Mouse (Mus musculus): ENCODE measurements around the gene Tbc1d22a.

DNA sequence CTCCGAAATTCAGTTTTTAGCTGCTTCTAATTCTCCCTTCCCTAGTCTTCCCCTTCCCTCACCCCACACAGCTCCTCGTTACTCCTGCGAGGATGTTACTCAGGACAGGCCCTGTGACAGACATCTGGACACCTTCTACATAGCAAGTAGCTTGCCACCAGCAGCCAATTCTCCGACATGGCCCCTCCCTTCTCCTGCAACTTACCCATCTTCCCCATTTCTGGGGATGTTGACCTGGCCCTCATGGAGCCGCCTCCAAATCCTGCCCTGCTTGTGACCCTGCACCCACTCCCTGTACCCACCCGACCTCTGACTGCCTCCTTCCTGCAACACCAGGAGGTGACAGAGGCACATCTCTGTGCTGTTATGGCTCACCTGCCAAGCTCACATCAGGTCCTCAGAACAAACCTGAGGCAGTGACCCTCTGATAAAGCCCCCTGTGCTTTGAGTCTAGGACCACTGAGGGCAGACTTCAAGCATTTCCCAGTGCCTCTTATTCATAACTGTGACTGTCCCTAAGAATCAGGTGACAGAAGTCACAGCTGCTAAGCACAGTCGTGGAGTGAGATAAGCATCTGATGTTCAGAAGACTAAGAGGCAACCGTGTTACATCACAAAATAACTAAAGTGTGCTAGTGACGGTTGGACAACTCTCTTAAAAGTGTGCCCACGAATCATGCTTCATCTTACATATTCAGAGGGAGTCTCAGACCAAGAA, 46.3 kb upstream of the Tbc1d22a start:
- TF ChIP-seq CTCF (IDR thresholded peaks at IDR 0.05; ENCODE audit: low read depth, low read length) (no peak), POLR2A (IDR thresholded peaks at IDR 0.05; ENCODE audit: borderline replicate concordance, low read depth, low read length) (no peak)

Data from bone marrow macrophage, adult 2 months (primary cell).